Mouse (Mus musculus) CH12.LX (cell line): ENCODE results near the gene Rpl34. TPM values are rescaled to one million over a fixed set of nuclear protein-coding genes. Genes with fewer than 3 reads are reported as not detected.

Source experiments
- DNase-seq: peaks from one replicate; pipeline ENCODE4 v3.0.0-alpha.2; 2013; ENCODE audit errors: extremely low read depth
- H3K27ac ChIP-seq: 2 replicates; pipeline ENCODE4 v1.5.1; 2012; ENCODE audit warnings: low read depth, mild to moderate bottlenecking, control low read depth, moderate library complexity; ENCODE audit not compliant: insufficient read depth
- H3K27me3 ChIP-seq: replicated peaks from 2 replicates; pipeline ENCODE3; 2012; ENCODE audit warnings: inconsistent platforms
- H3K36me3 ChIP-seq, 2 experiments: replicated peaks in 1 of 2; 2 replicates each; pipeline versions ENCODE3 to v1.6.1; 2012; ENCODE audit warnings: inconsistent platforms in 1 of 2, low read length in 1 of 2, mild to moderate bottlenecking in 1 of 2, mixed read lengths in 1 of 2, moderate library complexity in 1 of 2; ENCODE audit not compliant: control insufficient read depth in 1 of 2, insufficient read depth in 1 of 2
- H3K4me1 ChIP-seq, 2 experiments: 2 replicates each; pipeline ENCODE4 v1.6.1; 2012; ENCODE audit warnings: inconsistent platforms in 1 of 2, moderate library complexity in 1 of 2; ENCODE audit not compliant: insufficient read depth in 2 of 2, control insufficient read depth in 1 of 2
- H3K4me2 ChIP-seq: 2 replicates; pipeline ENCODE4 v1.6.1; 2012; ENCODE audit warnings: low read depth, mild to moderate bottlenecking, control low read depth; ENCODE audit not compliant: poor library complexity, insufficient read depth, severe bottlenecking
- H3K4me3 ChIP-seq, 3 experiments: fragments of 150-350 bp in 1 of 3; sonication (generic) in 1 of 3; replicated peaks in 1 of 3; 2 replicates each; pipeline versions ENCODE3 to v1.5.1; 2011 to 2012; ENCODE audit warnings: low read depth in 2 of 3, low read length in 2 of 3, mild to moderate bottlenecking in 2 of 3, moderate library complexity in 2 of 3, control low read depth in 1 of 3, improper control_type of control experiment in 1 of 3, inconsistent platforms in 1 of 3, mixed read lengths in 1 of 3; ENCODE audit not compliant: poor library complexity in 1 of 3
- H3K79me2 ChIP-seq: replicated peaks from 2 replicates; pipeline ENCODE4 v1.6.1; 2012; ENCODE audit warnings: mild to moderate bottlenecking, moderate library complexity; ENCODE audit not compliant: control insufficient read depth, poor library complexity, insufficient read depth, severe bottlenecking; ENCODE audit errors: extremely low read depth
- H3K9ac ChIP-seq: 2 replicates; pipeline ENCODE4 v1.6.1; 2012; ENCODE audit warnings: low read depth, mild to moderate bottlenecking, control low read depth, moderate library complexity; ENCODE audit not compliant: insufficient read depth
- H3K9me3 ChIP-seq: replicated peaks from 2 replicates; pipeline ENCODE3; 2012; ENCODE audit warnings: low read length, inconsistent platforms, mixed read lengths
- BHLHE40 ChIP-seq: IDR thresholded peaks from 2 replicates; pipeline ENCODE4 v1.6.1; 2011; ENCODE audit warnings: mild to moderate bottlenecking, low read depth, low read length, improper control_type of control experiment
- CHD1 ChIP-seq: IDR thresholded peaks from 2 replicates; pipeline ENCODE4 v1.6.1; 2012; ENCODE audit warnings: low read depth, low read length, improper control_type of control experiment, inconsistent platforms
- CHD2 ChIP-seq: IDR thresholded peaks from 2 replicates; pipeline ENCODE4 v1.6.1; 2011; ENCODE audit warnings: low read length, improper control_type of control experiment
- CTCF ChIP-seq, 2 experiments: IDR thresholded peaks in 1 of 2; conservative IDR thresholded peaks in 1 of 2; 2 replicates each; pipeline ENCODE4 v1.5.1; 2011 to 2012; ENCODE audit warnings: low read depth in 2 of 2, low read length in 2 of 2, improper control_type of control experiment in 1 of 2, inconsistent platforms in 1 of 2, mild to moderate bottlenecking in 1 of 2, moderate library complexity in 1 of 2
- E2F4 ChIP-seq: IDR thresholded peaks from 2 replicates; pipeline ENCODE4 v1.6.1; 2011; ENCODE audit warnings: low read depth, low read length, improper control_type of control experiment; ENCODE audit not compliant: insufficient replicate concordance
- ELF1 ChIP-seq: IDR thresholded peaks from 2 replicates; pipeline ENCODE4 v1.6.1; 2014; ENCODE audit warnings: low read depth, mild to moderate bottlenecking, inconsistent platforms, low read length, improper control_type of control experiment
- EP300 ChIP-seq: IDR thresholded peaks from 2 replicates; pipeline ENCODE4 v1.6.1; 2011; ENCODE audit warnings: low read length, improper control_type of control experiment
- ETS1 ChIP-seq: conservative IDR thresholded peaks from 2 replicates; pipeline ENCODE4 v1.6.1; 2012; ENCODE audit warnings: low read depth, mild to moderate bottlenecking, inconsistent platforms, low read length, improper control_type of control experiment, moderate library complexity
- GABPA ChIP-seq: IDR thresholded peaks from 2 replicates; pipeline ENCODE4 v1.6.1; 2012; ENCODE audit warnings: low read depth, low read length, improper control_type of control experiment, inconsistent platforms; ENCODE audit not compliant: insufficient replicate concordance
- HCFC1 ChIP-seq: IDR thresholded peaks from 2 replicates; pipeline ENCODE4 v1.6.1; 2012; ENCODE audit warnings: low read depth, mild to moderate bottlenecking, inconsistent platforms, low read length, improper control_type of control experiment
- IRF4 ChIP-seq: IDR thresholded peaks from 2 replicates; pipeline ENCODE4 v1.6.1; 2014; ENCODE audit warnings: low read depth, mild to moderate bottlenecking, inconsistent platforms, low read length, improper control_type of control experiment
- JUN ChIP-seq: IDR thresholded peaks from 2 replicates; pipeline ENCODE4 v1.6.1; 2011; ENCODE audit warnings: low read depth, mild to moderate bottlenecking, low read length, improper control_type of control experiment, moderate library complexity; ENCODE audit not compliant: insufficient read depth
- JUND ChIP-seq: conservative IDR thresholded peaks from 2 replicates; pipeline ENCODE4 v1.6.1; 2011; ENCODE audit warnings: low read depth, low read length, improper control_type of control experiment
- KAT2A ChIP-seq: IDR thresholded peaks from 2 replicates; pipeline ENCODE4 v1.6.1; 2012; ENCODE audit warnings: low read length, improper control_type of control experiment, inconsistent platforms; ENCODE audit not compliant: insufficient replicate concordance
- MAFK ChIP-seq: IDR thresholded peaks from 2 replicates; pipeline ENCODE4 v1.6.1; 2011; ENCODE audit warnings: low read length, improper control_type of control experiment; ENCODE audit not compliant: insufficient replicate concordance
- MAX ChIP-seq: IDR thresholded peaks from 2 replicates; pipeline ENCODE4 v1.6.1; 2011; ENCODE audit warnings: low read length, improper control_type of control experiment
- MAZ ChIP-seq: IDR thresholded peaks from 2 replicates; pipeline ENCODE4 v1.6.1; 2012; ENCODE audit warnings: low read depth, mild to moderate bottlenecking, inconsistent platforms, low read length, improper control_type of control experiment, moderate library complexity
- MEF2A ChIP-seq: IDR thresholded peaks from 2 replicates; pipeline ENCODE4 v1.6.1; 2014; ENCODE audit warnings: low read depth, mild to moderate bottlenecking, inconsistent platforms, low read length, improper control_type of control experiment, borderline replicate concordance
- MXI1 ChIP-seq: IDR thresholded peaks from 2 replicates; pipeline ENCODE4 v1.6.1; 2011; ENCODE audit warnings: mild to moderate bottlenecking, low read depth, low read length, improper control_type of control experiment
- MYC ChIP-seq: IDR thresholded peaks from 2 replicates; pipeline ENCODE4 v1.6.1; 2011; ENCODE audit warnings: low read depth, mild to moderate bottlenecking, improper control_type of control experiment, low read length
- NELFE ChIP-seq: IDR thresholded peaks from 2 replicates; pipeline ENCODE4 v1.6.1; 2011; ENCODE audit warnings: low read depth, low read length, improper control_type of control experiment
- NRF1 ChIP-seq: IDR thresholded peaks from 2 replicates; pipeline ENCODE4 v1.6.1; 2014; ENCODE audit warnings: low read depth, mild to moderate bottlenecking, inconsistent platforms, low read length, improper control_type of control experiment, moderate library complexity
- PAX5 ChIP-seq: IDR thresholded peaks from 2 replicates; pipeline ENCODE4 v1.6.1; 2012; ENCODE audit warnings: low read length, inconsistent platforms, mixed read lengths
- POLR2A ChIP-seq: IDR thresholded peaks from 2 replicates; pipeline ENCODE4 v1.6.1; 2011; ENCODE audit warnings: low read depth, mild to moderate bottlenecking, improper control_type of control experiment, low read length
- POLR2AphosphoS2 ChIP-seq: IDR thresholded peaks from 2 replicates; pipeline ENCODE4 v1.6.1; 2011; ENCODE audit warnings: low read depth, low read length, improper control_type of control experiment
- RAD21 ChIP-seq: IDR thresholded peaks from 2 replicates; pipeline ENCODE4 v1.6.1; 2011; ENCODE audit warnings: low read depth, mild to moderate bottlenecking, low read length, improper control_type of control experiment, moderate library complexity
- RCOR1 ChIP-seq: conservative IDR thresholded peaks from 2 replicates; pipeline ENCODE4 v1.6.1; 2012; ENCODE audit warnings: low read depth, mild to moderate bottlenecking, inconsistent platforms, low read length, improper control_type of control experiment
- SIN3A ChIP-seq: IDR thresholded peaks from 2 replicates; pipeline ENCODE4 v1.6.1; 2012; ENCODE audit warnings: low read length, improper control_type of control experiment, inconsistent platforms
- SMC3 ChIP-seq: IDR thresholded peaks from 2 replicates; pipeline ENCODE4 v1.6.1; 2011; ENCODE audit warnings: low read depth, low read length, improper control_type of control experiment
- TBP ChIP-seq: conservative IDR thresholded peaks from 2 replicates; pipeline ENCODE4 v1.6.1; 2011; ENCODE audit warnings: low read depth, low read length, improper control_type of control experiment
- TCF12 ChIP-seq: IDR thresholded peaks from 2 replicates; pipeline ENCODE4 v1.6.1; 2014; ENCODE audit warnings: low read depth, mild to moderate bottlenecking, inconsistent platforms, low read length, improper control_type of control experiment
- UBTF ChIP-seq: IDR thresholded peaks from 2 replicates; pipeline ENCODE4 v1.6.1; 2012; ENCODE audit warnings: low read depth, mild to moderate bottlenecking, inconsistent platforms, low read length, improper control_type of control experiment, moderate library complexity
- USF1 ChIP-seq: IDR thresholded peaks from 2 replicates; pipeline ENCODE4 v1.6.1; 2014; ENCODE audit warnings: low read depth, mild to moderate bottlenecking, inconsistent platforms, low read length, improper control_type of control experiment
- USF2 ChIP-seq: conservative IDR thresholded peaks from 2 replicates; pipeline ENCODE4 v1.6.1; 2011; ENCODE audit warnings: low read depth, low read length, improper control_type of control experiment
- ZC3H11A ChIP-seq: IDR thresholded peaks from 2 replicates; pipeline ENCODE4 v1.6.1; 2012; ENCODE audit warnings: low read depth, mild to moderate bottlenecking, inconsistent platforms, low read length, improper control_type of control experiment
- ZKSCAN1 ChIP-seq: IDR thresholded peaks from 2 replicates; pipeline ENCODE4 v1.6.1; 2012; ENCODE audit warnings: low read depth, inconsistent platforms, low read length, improper control_type of control experiment, borderline replicate concordance
- ZMIZ1 ChIP-seq: IDR thresholded peaks from 2 replicates; pipeline ENCODE4 v1.6.1; 2012; ENCODE audit warnings: low read depth, mild to moderate bottlenecking, inconsistent platforms, low read length, improper control_type of control experiment
- ZNF384 ChIP-seq: IDR thresholded peaks from 2 replicates; pipeline ENCODE4 v1.6.1; 2012; ENCODE audit warnings: low read depth, low read length, improper control_type of control experiment, inconsistent platforms
- dilution Hi-C: fragments of 300-500 bp; cut with MboI; formaldehyde crosslinking; loops from 2 replicates; pipeline ENCODE4 v1.14.3; 2020; ENCODE audit warnings: low sequenced_read_pairs; ENCODE audit not compliant: extremely low pct_unique_long_range_greater_than_20kb, extremely low pct_ligation_motif_present
- in situ Hi-C: fragments of 300-500 bp; cut with MboI; formaldehyde crosslinking; loops from 3 replicates; pipeline ENCODE4 v1.14.3; 2019; ENCODE audit warnings: low sequenced_read_pairs, low pct_ligation_motif_present, low pct_unique_long_range_greater_than_20kb, mixed read lengths
- polyA plus RNA-seq: library from polyadenylated mRNA; unstranded; fragments of >175 nt; gene quantifications from 2 replicates; pipeline ENCODE4 v1.2.1, GENCODE M21; 2012; ENCODE audit warnings: low read depth; ENCODE audit not compliant: insufficient read length
- total RNA-seq, 2 experiments: library from RNA; depleted of rRNA; stranded (reverse); fragments of 300-350 nt in 1 of 2; fragments of >200 nt in 1 of 2; gene quantifications; 2 replicates each; pipeline ENCODE4 v1.2.3; 2012 to 2014

Gene Rpl34
- total and polyA plus RNA-seq, 3 experiments, result 1,701 to 3,001 (median 2,604) TPM

- in situ Hi-C loops (loop anchor here (10.0 to 25.0 kb wide), 2 partner anchors 585 to 777 kb away; partner anchors contain the start of gene Casp6), dilution Hi-C loops (no loop called here)
Measured at GRCm38 (mm10) chr3:130689630-130690029, 40.6 kb downstream of the Rpl34 start.

GRCm38 (mm10) chr3:130687051-130687450, 43.1 kb downstream of the Rpl34 start:
- H3K79me2 ChIP-seq, result no peaks in the 10 kb centered on the region
- no peak for TF ChIP-seq MAZ
- TF ChIP-seq KAT2A, result no peak
- TF ChIP-seq NELFE, result no peak
- TF ChIP-seq MEF2A, result no peak
- no peak for TF ChIP-seq RAD21
- TF ChIP-seq CHD1, result no peak
- no peak for TF ChIP-seq SIN3A
- TF ChIP-seq MXI1, result no peak
- no peak for TF ChIP-seq SMC3
- TF ChIP-seq TCF12, result no peak
- no peak for TF ChIP-seq MYC
- no peak for TF ChIP-seq MAFK
- no peak for TF ChIP-seq UBTF
- TF ChIP-seq TBP, result no peak
- DNase-seq, result no peak
- no peak overlapping the region for H3K4me2 ChIP-seq
- no peak overlapping the region for H3K27ac ChIP-seq
- in situ Hi-C loops (loop anchor here (25.0 kb wide), 1 partner anchor 775 kb away; the partner anchor contains the start of gene Casp6), dilution Hi-C loops (no loop called here)
- no peaks in the 10 kb centered on the region for H3K36me3 ChIP-seq
- peaks cover 7 to 16% of the 10 kb centered on the region in 2 experiments for H3K4me1 ChIP-seq
- H3K27me3 ChIP-seq, result no peaks in the 10 kb centered on the region
- no peaks in the 10 kb centered on the region for H3K9me3 ChIP-seq
- no peak overlapping the region for H3K9ac ChIP-seq
- H3K4me3 ChIP-seq, result no peak overlapping the region

More at GRCm38 (mm10) chr3:130689630-130690029, 40.6 kb downstream of the Rpl34 start:
- Histone ChIP-seq H3K9ac (no peak overlapping the region), H3K36me3 (peaks cover under 1 to 6% of the 10 kb centered on the region in 2 experiments), H3K9me3 (no peaks in the 10 kb centered on the region), H3K4me2 (peak overlapping the region; percentile 60; the same call in 1 of the 2 replicates), H3K27me3 (no peaks in the 10 kb centered on the region), H3K4me3 (no peak overlapping the region), H3K27ac (no peak overlapping the region), H3K4me1 (peaks cover 3 to 6% of the 10 kb centered on the region in 2 experiments; a peak in 3 of 4 replicates), H3K79me2 (no peaks in the 10 kb centered on the region)
- no peak for TF ChIP-seq ZMIZ1
- TF ChIP-seq SMC3, result peak; percentile 76
- no peak for TF ChIP-seq PAX5
- no peak for TF ChIP-seq TCF12
- TF ChIP-seq NELFE, result peak; percentile 42; the same call in 1 of the 2 replicates
- TF ChIP-seq NRF1, result no peak
- TF ChIP-seq POLR2A, result no peak
- TF ChIP-seq GABPA, result no peak
- peak; percentile 75 to 89 for TF ChIP-seq CTCF (conservative IDR thresholded peaks at IDR 0.05 in 1 of 2, IDR thresholded peaks at IDR 0.05 in 1 of 2; ENCODE audit: low read depth in 2 of 2, low read length in 2 of 2)
- TF ChIP-seq ZNF384, result peak; percentile 57
- no peak for TF ChIP-seq MEF2A
- no peak for TF ChIP-seq MXI1
- TF ChIP-seq RCOR1, result no peak
- no peak for TF ChIP-seq KAT2A
- TF ChIP-seq JUND, result 0 out of 2 replicates have a peak, but pooled peaks have one; percentile 14
- TF ChIP-seq RAD21, result peak; percentile 88
- TF ChIP-seq HCFC1, result 0 out of 2 replicates have a peak, but pooled peaks have one; percentile 18
- TF ChIP-seq E2F4, result no peak
- no peak; the same call in 1 of the 2 replicates for TF ChIP-seq IRF4
- TF ChIP-seq BHLHE40, result no peak
- no peak for TF ChIP-seq MAX
- no peak for TF ChIP-seq JUN
- no peak for TF ChIP-seq USF2
- TF ChIP-seq ELF1, result peak; percentile 29; the same call in 1 of the 2 replicates
- TF ChIP-seq ETS1, result no peak
- no peak for TF ChIP-seq MAFK
- no peak for TF ChIP-seq MAZ
- no peak for TF ChIP-seq EP300
- TF ChIP-seq ZC3H11A, result 0 out of 2 replicates have a peak, but pooled peaks have one; percentile 14
- no peak for TF ChIP-seq UBTF
- TF ChIP-seq TBP, result no peak
- no peak for TF ChIP-seq USF1
- no peak for TF ChIP-seq CHD2
- TF ChIP-seq MYC, result no peak
- TF ChIP-seq POLR2AphosphoS2, result no peak
- no peak for TF ChIP-seq CHD1
- TF ChIP-seq ZKSCAN1, result no peak
- TF ChIP-seq SIN3A, result no peak
- DNase-seq, result peak; percentile 86
